Mouse (Mus musculus): Measurements from ENCODE around the gene Hif3a. TPM values are rescaled to one million over a fixed set of nuclear protein-coding genes. Genes with fewer than 3 reads are reported as not detected.

Hif3a gene
- total RNA-seq, 2 experiments from 2014 or later = 6.5 to 16.9 TPM

DNA sequence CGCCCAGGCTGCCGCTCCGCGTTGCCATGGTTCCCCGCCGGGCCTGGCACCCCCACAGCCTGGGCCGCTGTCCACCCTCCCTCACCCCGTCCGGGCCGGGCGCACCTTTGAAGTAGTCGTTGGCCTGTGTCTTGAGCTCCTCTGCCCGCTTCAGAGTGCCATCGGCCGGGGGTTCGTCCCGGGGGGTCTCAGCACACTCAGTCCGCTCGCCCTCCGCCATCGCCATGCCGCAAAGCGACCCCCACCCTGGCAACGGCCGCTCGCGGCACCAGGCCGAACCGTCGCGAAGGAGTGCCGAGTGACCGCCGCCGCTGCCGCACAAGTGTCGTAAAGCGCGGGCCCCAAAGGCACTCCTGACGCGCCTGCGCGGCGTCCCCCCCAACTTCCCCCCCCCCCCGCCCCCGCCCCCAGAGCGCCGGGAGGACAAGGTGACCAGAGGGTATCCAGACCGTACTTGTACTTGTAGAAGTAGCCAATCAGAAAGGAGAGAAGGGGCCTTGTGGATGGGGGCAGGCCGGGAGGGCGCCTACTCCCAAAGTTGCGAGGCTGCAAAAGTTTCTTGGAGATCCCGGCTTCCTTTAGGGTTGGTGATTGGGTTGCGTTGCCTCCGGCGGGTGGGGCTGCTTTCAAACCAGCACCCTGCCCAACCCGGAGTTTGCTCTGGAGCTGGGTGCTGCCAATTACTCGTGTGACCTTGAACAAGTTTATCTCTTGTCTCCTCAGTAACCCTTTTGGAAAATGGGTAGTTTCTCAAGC is 34.5 kb downstream of the Hif3a start, which contains the start of gene Ppp5c:
Ppp5c (minus strand) TSS at position 337 of the 756 bp plus-strand sequence.
- intact Hi-C loops (cut with DNase I) = no loop called here
- peak; percentile 89 to 97 for DNase-seq (ENCODE audit: extremely low spot score in 1 of 2, low spot score in 2 of 2)

DNA sequence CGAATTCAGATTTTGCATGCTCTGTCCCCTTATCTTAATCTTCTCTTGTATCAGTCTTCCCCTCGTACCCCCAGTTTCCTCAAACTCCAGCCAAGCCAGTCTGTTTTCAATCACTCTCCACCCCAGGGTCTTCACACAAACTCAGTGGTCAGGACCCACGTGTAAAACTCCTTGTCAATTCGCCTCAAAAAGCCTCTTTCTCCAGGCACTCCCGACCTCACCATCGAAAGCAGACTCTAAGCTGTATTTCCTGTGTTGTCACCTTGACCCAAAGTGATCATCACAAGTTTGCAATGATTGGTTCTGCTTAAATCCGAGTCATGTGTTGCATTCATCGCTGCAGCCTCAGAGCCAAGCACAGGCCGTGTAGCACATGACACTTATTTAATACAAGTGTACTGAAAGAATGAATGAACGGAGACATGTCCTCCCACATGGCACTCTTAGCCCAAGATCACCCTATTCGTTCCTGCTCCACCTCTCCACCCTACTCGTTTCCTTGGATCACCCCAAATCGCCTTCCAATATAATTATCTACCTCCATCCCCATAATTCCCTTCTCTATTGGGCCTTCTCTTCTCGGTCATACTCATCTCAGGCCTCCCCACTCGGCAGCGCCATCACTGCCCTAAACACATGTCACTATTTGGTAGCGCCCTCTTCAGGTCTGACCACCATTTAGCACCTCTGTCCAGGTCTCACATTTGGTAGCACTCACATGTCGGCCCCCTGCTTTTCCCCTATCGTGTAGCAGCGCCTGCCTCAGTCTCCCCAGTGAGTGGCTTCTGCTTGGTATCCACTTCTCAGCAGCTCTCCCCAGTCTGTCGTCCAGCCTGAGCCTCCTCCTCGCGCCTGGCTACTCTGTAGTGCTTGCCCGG is 35.3 kb downstream of the Hif3a start:
- peak in 1 of 2 experiments; percentile 64 for DNase-seq (ENCODE audit: extremely low spot score in 1 of 2, low spot score in 2 of 2)
- intact Hi-C loops (cut with DNase I) = no loop called here

DNA sequence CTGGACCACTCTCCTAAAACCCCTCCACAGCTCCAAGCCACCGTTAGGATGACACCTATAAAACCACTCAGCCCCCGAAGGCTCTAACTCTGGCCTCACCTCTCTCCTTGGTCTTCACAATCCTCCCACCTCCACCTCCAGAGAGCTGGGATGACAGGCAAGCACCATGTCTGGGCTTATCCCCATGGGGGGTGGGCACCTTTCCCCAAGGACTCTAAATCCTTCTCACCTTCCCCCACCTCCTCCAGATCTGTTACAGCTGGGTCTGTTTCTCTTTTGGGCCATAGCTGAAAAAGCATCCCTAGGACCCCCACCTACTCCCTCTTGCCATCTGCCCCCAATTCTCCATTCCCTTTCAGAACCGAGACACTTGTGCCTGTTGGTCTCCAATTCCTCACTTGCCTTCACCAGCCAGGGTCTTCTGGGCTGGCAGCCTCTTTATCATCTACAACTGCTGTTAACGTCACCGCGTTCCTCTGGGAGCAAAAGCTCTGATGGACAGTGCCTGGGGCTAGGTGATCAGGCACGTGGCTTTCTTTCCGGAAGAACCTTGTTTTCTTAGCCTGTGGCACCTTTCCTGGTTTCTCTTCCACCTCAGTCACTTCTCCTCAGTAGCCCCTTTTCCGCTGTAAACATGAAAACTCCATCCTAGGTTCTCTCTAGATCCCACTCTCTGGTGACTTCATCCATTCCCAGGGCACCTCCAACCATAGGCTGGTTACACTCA is 36.2 kb downstream of the Hif3a start:
- intact Hi-C loops (cut with DNase I) = no loop called here
- DNase-seq (ENCODE audit: extremely low spot score in 1 of 2, low spot score in 2 of 2) = no peak

DNA sequence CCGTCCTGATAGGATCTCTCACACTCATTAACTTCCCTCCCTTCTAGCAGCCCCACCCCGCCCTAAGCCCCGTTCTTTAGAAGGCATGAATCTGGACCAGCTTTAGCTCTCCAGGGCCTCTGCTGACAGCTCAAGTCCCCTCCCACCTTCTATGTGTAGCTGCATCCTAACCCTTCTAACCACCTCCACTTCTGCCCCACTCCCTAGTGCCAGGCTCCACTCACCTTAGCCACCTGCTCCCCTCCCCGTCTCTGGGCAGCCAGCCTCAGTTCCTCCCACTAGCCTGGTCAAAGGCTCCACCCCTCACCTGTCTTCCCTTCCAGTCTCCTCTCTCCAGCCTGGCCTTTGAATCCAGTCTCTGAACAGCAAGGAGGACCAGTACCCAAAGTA is 36.7 kb downstream of the Hif3a start:
- intact Hi-C loops (cut with DNase I) = no loop called here
- DNase-seq (ENCODE audit: extremely low spot score in 1 of 2, low spot score in 2 of 2) = no peak

DNA sequence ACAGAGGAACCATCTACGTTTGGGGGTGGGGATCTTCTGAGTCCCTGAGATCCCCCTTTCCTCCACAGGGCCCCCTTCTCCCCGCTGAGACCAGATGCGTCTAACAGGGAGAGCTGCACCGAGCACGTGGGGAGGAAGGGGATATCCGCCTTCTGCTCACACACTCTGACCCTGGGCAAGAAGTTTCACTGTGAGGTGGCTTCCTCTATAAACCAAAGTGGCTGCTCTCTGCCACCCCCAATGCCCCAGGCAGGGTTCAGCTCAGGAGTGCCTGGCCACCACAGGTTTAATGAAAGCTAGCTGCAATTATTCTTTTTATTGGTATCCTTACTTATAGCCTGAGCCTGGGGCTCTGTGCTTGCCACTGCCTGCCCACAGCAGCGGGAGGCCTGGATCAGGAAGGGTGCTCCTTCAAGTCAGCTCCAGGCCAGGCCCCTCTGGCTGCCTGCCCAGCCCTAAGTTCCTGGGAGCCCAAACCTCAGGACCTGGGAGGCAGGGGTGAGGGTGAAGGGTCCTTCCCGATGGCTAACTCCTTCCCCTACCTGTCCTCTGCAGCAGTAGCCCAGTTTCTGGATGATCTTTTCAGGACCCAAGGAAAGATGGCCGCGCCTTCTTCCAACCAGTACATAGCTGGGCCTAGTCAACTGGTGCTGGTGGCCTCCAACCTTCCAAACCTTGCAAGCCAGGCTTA is 37.3 kb downstream of the Hif3a start:
- intact Hi-C loops (cut with DNase I) = no loop called here
- DNase-seq (ENCODE audit: extremely low spot score in 1 of 2, low spot score in 2 of 2) = peak in 1 of 2 experiments; percentile 62

DNA sequence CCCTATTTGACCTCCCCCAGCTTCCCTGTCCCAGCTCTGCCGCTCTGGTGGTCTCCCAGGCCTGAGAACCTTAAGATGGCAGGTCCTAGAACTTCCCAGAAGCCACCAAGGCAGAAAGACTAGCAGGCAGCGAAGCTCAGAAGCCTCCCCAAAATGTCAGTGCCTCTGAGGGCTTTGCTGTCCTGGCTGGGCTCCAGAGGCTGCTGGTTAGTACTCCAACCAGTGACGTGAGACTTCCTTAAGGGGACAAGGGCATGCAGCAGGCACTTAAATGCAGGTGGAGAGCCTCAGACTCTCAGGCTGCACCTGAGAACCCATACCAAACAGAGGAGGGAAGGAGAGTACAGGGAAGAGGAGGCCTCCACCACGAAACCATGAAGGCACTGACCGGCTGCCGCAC is 38.1 kb downstream of the Hif3a start:
- intact Hi-C loops (cut with DNase I) = no loop called here
- no peak for DNase-seq (ENCODE audit: extremely low spot score in 1 of 2, low spot score in 2 of 2)

DNA sequence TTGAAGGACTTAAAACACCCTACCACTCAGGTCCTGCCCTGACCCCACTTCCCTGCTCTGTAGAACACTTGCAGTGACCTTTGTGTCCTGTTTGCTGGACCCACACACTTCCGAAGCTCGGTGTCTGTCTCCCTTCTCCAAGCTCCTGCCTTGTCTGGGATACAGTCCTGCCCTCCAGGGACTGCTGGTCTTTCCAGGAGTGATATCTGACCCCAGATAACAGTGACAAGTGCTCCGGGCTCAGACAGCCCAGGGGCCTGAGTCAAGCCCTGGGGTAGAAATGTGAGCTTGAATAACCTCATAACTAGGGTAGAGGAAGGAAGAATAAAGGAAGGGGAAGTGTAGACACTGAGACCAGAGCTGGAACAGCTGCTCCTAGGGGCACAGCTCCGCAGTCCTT is 38.5 kb downstream of the Hif3a start:
- intact Hi-C loops (cut with DNase I) = no loop called here

DNA sequence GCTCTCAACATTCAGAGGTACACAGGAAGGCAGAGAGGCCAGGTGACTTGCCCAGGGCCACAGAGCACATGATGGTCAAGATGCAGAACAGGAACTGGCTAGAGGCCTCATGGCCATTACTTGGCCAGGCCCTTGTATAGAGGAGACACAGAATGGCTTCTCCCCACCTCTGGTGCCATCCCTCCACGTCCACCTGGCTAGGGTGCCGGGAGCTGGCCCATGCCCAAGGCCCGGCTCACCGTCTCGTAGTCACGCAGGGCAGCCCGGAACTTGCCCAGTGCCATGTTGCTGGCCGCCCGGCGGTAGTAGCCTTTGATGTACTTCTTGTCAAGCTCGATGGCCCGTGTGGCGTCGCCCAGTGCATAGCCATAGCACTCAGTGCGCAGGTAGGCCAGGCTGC is 40.1 kb downstream of the Hif3a start:
- intact Hi-C loops (cut with DNase I) = no loop called here
- no peak for DNase-seq (ENCODE audit: extremely low spot score in 1 of 2, low spot score in 2 of 2)

More for the DNA sequence above, 38.5 kb downstream of the Hif3a start:
- no peak for DNase-seq (ENCODE audit: extremely low spot score in 1 of 2, low spot score in 2 of 2)

DNA sequence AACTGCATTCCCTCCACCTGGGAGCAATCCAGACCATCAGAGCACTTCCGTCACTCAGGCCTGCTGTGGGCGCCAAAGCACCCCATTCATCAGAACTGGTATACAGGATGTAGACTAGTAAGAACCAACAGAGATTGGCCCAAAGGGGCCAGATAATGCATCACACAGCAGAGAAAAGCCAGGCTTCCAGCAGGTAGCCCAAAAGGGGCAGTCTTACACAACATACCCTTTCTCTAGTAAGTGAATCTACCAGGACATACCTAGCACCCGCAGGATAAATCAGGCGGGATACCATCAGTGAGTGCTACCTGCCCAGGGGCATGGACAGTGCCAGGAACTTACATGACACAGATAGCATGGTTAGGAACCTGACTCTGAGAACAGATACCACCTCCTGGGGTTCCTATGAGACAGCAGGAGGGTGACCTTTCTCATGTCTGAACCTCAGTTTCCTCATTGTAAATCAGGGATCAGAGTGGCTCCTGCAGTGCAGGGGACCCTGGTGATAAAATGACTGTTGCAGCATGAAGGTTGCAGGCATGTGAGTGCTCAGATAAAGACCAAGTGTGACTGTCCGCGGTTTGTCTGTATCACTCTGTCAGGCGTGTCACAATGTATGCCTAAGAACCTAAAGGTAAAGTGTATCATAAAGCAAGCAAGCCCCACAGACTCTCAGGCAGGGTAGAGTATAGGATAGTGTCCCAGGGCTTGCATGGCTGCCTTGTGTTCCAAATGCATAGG is 42.6 kb downstream of the Hif3a start:
- intact Hi-C loops (cut with DNase I) = loop anchor here (5.0 kb wide), 1 partner anchor 43 kb away; the partner anchor contains the start of gene Hif3a
- no peak for DNase-seq (ENCODE audit: extremely low spot score in 1 of 2, low spot score in 2 of 2)

DNA sequence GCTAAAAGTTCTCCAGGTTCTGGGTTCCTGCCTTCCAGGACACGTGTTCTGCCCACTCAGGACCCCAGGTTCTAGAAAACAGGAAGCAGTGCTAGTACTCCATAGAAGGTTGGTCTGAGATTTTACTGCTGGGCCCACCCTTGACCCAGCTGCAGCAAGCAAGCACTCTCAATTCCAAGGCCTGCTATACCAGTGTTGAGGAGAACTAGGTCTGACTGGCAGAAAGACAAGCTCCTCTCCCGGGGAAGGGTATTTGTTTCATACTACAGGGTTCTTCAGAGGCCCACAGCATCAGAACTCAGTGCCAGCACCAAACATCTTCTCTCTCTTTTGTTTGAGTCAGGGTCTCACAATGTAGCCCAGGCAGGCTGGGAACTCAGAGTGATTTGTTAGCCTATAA is 44.3 kb downstream of the Hif3a start:
- intact Hi-C loops (cut with DNase I) = loop anchor here (5.0 kb wide), 1 partner anchor 44 kb away; the partner anchor contains the start of gene Hif3a
- no peak for DNase-seq (ENCODE audit: extremely low spot score in 1 of 2, low spot score in 2 of 2)

DNA sequence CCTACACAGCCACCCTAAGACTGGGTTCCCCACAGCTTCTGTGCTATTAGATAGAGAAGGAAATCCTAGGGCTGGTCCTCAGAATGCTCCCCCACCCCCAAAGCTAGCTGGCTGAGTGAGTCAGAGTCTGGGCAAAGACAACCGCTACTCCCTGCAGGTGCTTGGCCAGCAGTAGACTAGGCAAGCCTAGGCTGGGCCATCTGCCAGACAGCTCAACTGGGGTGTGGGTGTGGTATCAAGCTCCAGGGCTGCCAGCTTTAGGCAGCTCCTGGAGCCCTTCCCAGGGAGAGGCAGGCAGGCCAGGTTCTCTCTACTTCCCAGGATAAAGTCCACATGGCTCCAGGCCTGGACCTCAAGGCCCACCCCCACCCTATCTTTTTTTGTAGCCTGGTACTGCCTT is 45.2 kb downstream of the Hif3a start:
- intact Hi-C loops (cut with DNase I) = loop anchor here (5.0 kb wide), 1 partner anchor 45 kb away; the partner anchor contains the start of gene Hif3a
- DNase-seq (ENCODE audit: extremely low spot score in 1 of 2, low spot score in 2 of 2) = peak; percentile 91 to 93

DNA sequence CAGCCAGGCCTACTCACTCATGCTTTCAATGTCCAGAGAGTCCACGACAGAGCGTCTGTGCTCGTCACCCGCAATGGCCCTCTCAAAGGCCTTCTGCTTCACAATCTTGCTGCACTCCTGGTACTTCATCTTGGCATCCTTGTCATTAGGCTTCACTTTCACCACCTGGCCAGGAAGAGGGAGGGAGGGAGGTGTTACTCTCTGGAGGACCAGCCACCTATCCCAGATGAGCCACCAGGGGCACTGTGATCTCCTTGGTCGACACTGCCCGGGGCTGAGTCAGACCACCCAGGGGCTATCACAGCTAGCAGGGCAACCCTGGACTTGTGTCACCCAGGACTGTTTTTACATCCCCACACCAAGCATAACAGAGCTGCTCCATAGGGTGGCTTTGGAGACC is 46.8 kb downstream of the Hif3a start:
- no peak for DNase-seq (ENCODE audit: extremely low spot score in 1 of 2, low spot score in 2 of 2)
- intact Hi-C loops (cut with DNase I) = loop anchor here (5.0 kb wide), 1 partner anchor 47 kb away; the partner anchor contains the start of gene Hif3a

DNA sequence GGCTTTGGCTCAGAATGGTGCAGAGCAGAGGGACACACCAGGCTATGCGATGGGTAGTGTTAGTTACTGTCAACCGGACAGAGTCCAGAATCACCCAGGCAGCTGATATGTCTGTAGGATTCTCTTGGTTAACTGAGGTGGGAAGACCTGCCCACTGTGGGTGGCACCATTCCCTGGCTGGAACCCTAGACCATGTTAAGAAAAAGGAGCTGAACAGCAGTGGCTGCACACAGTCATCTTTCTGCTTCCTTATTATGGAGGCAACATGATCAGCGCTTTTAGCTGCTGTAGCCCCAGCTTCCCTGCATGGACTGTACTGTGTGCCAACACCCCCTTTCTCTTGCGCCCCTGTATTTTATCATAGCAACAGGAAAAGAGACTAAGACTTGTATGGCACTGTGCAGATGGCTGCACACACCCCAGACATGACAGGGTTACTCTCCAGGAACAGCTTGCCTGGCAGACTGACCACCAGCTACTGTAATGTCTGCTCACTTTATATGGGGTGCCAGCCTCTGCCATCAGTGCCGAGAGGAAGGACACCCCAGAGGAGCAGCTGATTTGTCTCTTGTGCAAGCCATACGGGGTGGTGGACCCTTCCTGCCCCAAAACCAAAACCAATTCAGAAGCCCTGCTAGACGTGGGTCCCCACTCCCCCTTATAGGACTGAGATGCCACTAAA is 50.2 kb downstream of the Hif3a start:
- DNase-seq (ENCODE audit: extremely low spot score in 1 of 2, low spot score in 2 of 2) = no peak
- intact Hi-C loops (cut with DNase I) = no loop called here

DNA sequence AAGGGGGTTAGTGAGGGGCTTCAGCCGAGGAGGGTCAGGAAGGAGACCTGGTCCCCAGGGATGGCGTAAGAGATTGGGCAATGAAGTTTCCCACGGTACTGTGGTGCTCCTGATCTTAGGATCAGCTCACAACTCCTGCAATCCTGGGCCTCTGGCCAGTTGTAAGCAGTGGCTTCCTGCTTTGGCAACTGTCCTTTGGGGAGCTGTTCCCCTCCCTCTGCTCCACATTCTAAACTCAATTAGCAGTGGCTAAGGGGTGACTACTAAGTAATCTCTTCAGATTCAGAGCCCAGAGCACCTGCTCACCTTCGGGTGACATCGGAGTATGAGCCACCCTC is 52.2 kb downstream of the Hif3a start:
- intact Hi-C loops (cut with DNase I) = no loop called here

DNA sequence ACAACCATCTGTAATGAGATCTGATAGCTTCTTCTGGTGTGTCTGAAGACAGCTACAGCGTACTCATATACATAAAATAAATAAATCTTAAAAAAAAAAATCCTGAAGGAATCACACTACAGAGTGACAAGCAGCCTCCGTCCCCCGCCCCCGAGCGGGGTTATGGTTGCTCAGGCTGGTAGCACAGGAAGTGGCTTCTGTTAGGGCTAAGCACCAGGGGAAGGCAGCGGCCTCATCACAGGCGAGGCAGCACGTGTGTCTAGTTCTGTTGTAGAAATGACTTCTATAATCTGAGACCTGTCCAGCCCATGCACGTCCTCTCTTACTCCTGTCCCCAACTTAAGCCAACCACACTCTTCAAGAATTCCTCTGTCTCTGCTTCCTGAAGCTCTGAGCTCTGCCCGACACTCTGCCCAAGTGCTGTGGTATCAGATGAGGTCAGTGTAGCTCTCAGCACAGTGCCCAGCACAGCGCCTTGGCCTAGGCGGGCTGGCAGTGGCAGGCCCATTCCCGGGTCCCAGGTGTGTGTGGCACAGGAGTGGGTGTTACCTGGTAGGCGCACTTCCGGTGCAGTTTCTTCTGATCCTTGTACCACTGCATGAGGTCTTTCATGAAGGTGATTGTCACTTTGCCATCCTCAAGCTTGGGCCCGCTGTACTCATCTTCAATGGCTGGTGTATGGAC is 52.8 kb downstream of the Hif3a start:
- DNase-seq (ENCODE audit: extremely low spot score in 1 of 2, low spot score in 2 of 2) = no peak
- intact Hi-C loops (cut with DNase I) = loop anchor here (5.0 kb wide), 1 partner anchor 43 kb away; no protein-coding TSS in a partner anchor

More for the DNA sequence above, 52.2 kb downstream of the Hif3a start:
- DNase-seq (ENCODE audit: extremely low spot score in 1 of 2, low spot score in 2 of 2) = no peak

DNA sequence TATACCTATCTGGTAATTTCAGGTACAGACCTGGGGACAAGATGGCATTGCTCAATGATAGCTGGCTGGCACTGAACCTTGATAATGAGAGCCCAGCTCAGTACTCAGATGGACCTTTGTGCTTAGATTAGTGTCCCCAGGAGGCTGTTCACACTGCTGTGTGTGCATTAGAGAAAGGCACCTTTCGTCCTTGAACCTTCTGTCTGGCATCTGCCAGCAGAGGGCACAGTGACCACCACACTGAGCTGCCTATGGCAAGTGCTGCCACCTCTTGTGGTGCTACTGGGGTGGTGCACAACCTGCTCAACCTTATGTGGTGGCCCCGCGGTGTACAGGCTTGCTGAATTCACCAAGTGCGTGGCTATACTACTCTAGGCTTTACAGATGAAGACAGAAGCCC is 54.9 kb downstream of the Hif3a start:
- intact Hi-C loops (cut with DNase I) = loop anchor here (5.0 kb wide), 1 partner anchor 45 kb away; no protein-coding TSS in a partner anchor
- no peak for DNase-seq (ENCODE audit: extremely low spot score in 1 of 2, low spot score in 2 of 2)

DNA sequence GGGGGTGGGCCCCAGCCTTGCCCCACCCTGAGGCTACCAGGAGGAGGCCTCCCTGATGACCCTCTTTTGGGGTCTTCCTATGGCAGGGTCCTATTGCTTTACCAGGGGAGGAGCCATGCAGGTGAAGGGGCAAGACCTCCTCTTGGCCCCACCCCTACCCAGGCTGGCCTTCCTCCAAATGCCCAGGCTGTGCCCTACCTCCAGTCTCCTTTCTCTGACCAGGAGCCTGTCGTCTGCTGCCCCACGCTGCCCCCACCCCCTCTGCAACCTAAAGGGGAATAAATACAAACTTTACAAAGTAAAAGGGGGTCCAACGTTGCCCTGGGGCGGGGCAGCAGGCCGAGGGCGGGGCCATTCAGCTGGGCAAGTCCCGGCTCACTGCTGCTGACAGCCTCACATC is 57.5 kb downstream of the Hif3a start:
- intact Hi-C loops (cut with DNase I) = loop anchor here (5.0 kb wide), 1 partner anchor 48 kb away; no protein-coding TSS in a partner anchor
- peak in 1 of 2 experiments; percentile 60 for DNase-seq (ENCODE audit: extremely low spot score in 1 of 2, low spot score in 2 of 2)

All from left cerebral cortex, postnatal 10 days (tissue).